Mouse (Mus musculus): ENCODE results near the gene Dact2. TPM values are rescaled to one million over a fixed set of nuclear protein-coding genes. Genes with fewer than 3 reads are reported as not detected.
A peak's percentile ranks its signal among the peaks of the same experiment; 100 is the strongest.

Gene Dact2
- polyA plus RNA-seq, 1 experiment, result not detected

DNA sequence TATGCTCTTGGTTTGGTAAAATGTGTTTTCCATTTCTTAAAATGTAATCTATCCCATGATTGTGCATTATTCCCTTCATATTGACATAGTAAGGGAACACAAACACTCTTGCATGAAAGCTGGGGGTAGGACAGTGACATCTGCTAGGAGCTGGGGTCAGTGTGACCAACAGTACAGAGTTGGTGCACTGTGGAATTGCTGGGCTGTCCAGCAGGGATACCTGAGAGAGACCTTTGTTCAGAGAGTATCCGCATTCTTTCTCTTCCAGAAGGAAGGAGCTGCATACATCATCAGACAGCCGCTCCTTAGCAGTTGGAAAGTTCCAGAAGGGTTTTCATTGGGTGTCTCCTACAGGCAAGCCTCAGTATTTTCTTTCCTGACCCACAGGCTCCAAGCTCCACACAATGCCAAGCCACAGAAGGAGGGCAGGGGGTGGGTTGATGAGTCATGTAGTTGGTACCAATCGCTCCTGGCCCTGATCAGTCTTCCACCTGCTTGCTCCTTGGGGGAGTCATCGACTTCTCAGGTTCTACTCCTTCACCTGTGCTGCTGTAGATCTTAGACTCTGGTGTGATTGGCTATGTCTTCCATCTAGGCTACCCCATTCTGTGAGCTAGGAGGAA lies 19.8 kb downstream of the Dact2 start:
- Histone ChIP-seq H3K36me3 (ENCODE audit: control insufficient read depth) (no peaks in the 10 kb centered on the region), H3K4me3 (replicated peaks) (no peak overlapping the region), H3K27me3 (ENCODE audit: control insufficient read depth) (no peaks in the 10 kb centered on the region), H3K9me3 (ENCODE audit: control insufficient read depth, low read length) (no peaks in the 10 kb centered on the region), H3K4me1 (ENCODE audit: control insufficient read depth) (no peaks in the 10 kb centered on the region)
- TF ChIP-seq TAL1 (IDR thresholded peaks at IDR 0.05; ENCODE audit: low read length) (0 out of 3 replicates have a peak, but pooled peaks have one; percentile 8), GATA1 (IDR thresholded peaks at IDR 0.05; ENCODE audit: low read length) (no peak)

DNA sequence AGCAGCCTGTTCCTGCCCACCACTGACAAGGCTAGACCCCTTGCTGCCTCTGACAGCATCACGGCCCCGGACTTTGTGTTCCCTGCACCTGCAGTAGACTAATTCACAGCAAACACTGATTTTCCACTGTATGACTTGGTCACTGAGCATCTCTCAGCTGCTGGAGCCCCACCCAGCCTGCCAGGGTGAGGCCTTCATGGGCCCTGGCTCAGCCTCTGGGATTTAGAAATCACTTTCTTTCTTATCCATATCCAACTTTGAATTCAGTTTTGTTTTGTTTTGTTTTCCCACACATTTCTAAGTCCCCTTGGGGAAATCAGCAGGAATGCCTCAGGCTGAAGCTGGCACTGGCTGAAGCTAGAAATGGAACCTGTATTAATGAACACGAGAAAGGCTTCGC lies 20.4 kb downstream of the Dact2 start:
- TF ChIP-seq TAL1 (IDR thresholded peaks at IDR 0.05; ENCODE audit: low read length), result no peak
- TF ChIP-seq GATA1 (IDR thresholded peaks at IDR 0.05; ENCODE audit: low read length), result no peak
- Histone ChIP-seq H3K4me1 (ENCODE audit: control insufficient read depth) (no peaks in the 10 kb centered on the region), H3K9me3 (ENCODE audit: control insufficient read depth, low read length) (no peaks in the 10 kb centered on the region), H3K27me3 (ENCODE audit: control insufficient read depth) (no peaks in the 10 kb centered on the region), H3K36me3 (ENCODE audit: control insufficient read depth) (no peaks in the 10 kb centered on the region), H3K4me3 (replicated peaks) (no peak overlapping the region)

GRCm38 (mm10) chr17:14182860-14183259 lies 21.2 kb downstream of the Dact2 start:
- Histone ChIP-seq H3K4me3 (replicated peaks) (no peak overlapping the region), H3K36me3 (ENCODE audit: control insufficient read depth) (no peaks in the 10 kb centered on the region), H3K4me1 (ENCODE audit: control insufficient read depth) (no peaks in the 10 kb centered on the region), H3K27me3 (ENCODE audit: control insufficient read depth) (no peaks in the 10 kb centered on the region), H3K9me3 (ENCODE audit: control insufficient read depth, low read length) (no peaks in the 10 kb centered on the region)
- TF ChIP-seq GATA1 (IDR thresholded peaks at IDR 0.05; ENCODE audit: low read length), result no peak
- TF ChIP-seq TAL1 (IDR thresholded peaks at IDR 0.05; ENCODE audit: low read length), result no peak

GRCm38 (mm10) chr17:14178911-14179310 lies 25.2 kb downstream of the Dact2 start:
- no peak overlapping the region for H3K4me3 ChIP-seq (replicated peaks)
- H3K9me3 ChIP-seq (ENCODE audit: control insufficient read depth, low read length), result no peaks in the 10 kb centered on the region
- H3K4me1 ChIP-seq (ENCODE audit: control insufficient read depth), result no peaks in the 10 kb centered on the region; the same call in 1 of the 2 replicates
- H3K36me3 ChIP-seq (ENCODE audit: control insufficient read depth), result no peaks in the 10 kb centered on the region
- H3K27me3 ChIP-seq (ENCODE audit: control insufficient read depth), result no peaks in the 10 kb centered on the region
- TF ChIP-seq GATA1 (IDR thresholded peaks at IDR 0.05; ENCODE audit: low read length) (no peak), TAL1 (IDR thresholded peaks at IDR 0.05; ENCODE audit: low read length) (no peak)

DNA sequence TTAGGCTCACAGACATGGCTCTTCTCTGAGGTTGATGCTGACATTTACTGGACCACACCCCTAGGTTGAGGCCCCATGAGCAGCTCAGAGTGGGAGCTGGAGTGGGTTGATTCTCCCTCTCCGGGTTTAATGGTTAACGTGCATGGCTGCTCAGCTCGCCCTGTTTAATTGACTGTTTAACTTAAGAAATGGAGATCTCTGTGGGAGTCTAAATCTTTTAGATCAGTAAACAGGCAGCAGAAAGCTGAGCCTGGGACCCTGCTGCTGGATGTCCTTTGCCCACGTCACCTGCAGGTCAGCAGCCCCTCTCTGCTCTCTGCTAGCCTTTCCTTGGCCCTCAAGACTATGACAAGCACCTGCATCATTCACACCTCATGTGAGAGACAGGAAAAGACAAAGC lies 25.6 kb downstream of the Dact2 start:
- TF ChIP-seq GATA1 (IDR thresholded peaks at IDR 0.05; ENCODE audit: low read length) (no peak), TAL1 (IDR thresholded peaks at IDR 0.05; ENCODE audit: low read length) (no peak)
- Histone ChIP-seq H3K4me3 (replicated peaks) (no peak overlapping the region), H3K27me3 (ENCODE audit: control insufficient read depth) (no peaks in the 10 kb centered on the region), H3K9me3 (ENCODE audit: control insufficient read depth, low read length) (no peaks in the 10 kb centered on the region), H3K36me3 (ENCODE audit: control insufficient read depth) (no peaks in the 10 kb centered on the region), H3K4me1 (ENCODE audit: control insufficient read depth) (peaks cover 4% of the 10 kb centered on the region)

DNA sequence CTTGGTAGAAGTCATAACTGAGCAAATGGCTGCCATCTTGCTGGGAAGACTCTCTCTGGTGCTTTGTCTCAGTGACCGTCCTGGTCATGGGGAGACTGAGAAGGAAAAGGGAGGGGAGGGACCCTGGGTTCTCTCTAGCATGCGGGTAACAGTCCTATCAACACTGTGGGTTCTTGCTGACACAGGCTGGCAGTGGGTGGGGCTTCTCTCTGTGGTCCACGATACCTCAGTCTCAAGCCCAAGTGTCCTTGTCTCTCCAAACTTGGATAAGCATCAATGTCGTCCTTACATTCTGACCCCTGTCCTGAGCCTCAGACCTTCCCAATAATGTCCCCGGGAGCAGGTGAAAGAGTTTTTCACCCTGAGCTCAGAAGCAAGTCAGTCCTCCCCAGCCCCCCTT lies 26.1 kb downstream of the Dact2 start:
- Histone ChIP-seq H3K9me3 (ENCODE audit: control insufficient read depth, low read length) (no peaks in the 10 kb centered on the region), H3K27me3 (ENCODE audit: control insufficient read depth) (no peaks in the 10 kb centered on the region), H3K4me1 (ENCODE audit: control insufficient read depth) (peaks cover 6% of the 10 kb centered on the region), H3K36me3 (ENCODE audit: control insufficient read depth) (no peaks in the 10 kb centered on the region), H3K4me3 (replicated peaks) (no peak overlapping the region)
- TF ChIP-seq GATA1 (IDR thresholded peaks at IDR 0.05; ENCODE audit: low read length) (no peak), TAL1 (IDR thresholded peaks at IDR 0.05; ENCODE audit: low read length) (no peak)

GRCm38 (mm10) chr17:14177018-14177417 lies 27.1 kb downstream of the Dact2 start:
- Histone ChIP-seq H3K4me3 (replicated peaks) (no peak overlapping the region), H3K4me1 (ENCODE audit: control insufficient read depth) (peaks cover 6% of the 10 kb centered on the region), H3K36me3 (ENCODE audit: control insufficient read depth) (no peaks in the 10 kb centered on the region), H3K9me3 (ENCODE audit: control insufficient read depth, low read length) (no peaks in the 10 kb centered on the region), H3K27me3 (ENCODE audit: control insufficient read depth) (no peaks in the 10 kb centered on the region)
- no peak for TF ChIP-seq GATA1 (IDR thresholded peaks at IDR 0.05; ENCODE audit: low read length)
- TF ChIP-seq TAL1 (IDR thresholded peaks at IDR 0.05; ENCODE audit: low read length), result no peak

DNA sequence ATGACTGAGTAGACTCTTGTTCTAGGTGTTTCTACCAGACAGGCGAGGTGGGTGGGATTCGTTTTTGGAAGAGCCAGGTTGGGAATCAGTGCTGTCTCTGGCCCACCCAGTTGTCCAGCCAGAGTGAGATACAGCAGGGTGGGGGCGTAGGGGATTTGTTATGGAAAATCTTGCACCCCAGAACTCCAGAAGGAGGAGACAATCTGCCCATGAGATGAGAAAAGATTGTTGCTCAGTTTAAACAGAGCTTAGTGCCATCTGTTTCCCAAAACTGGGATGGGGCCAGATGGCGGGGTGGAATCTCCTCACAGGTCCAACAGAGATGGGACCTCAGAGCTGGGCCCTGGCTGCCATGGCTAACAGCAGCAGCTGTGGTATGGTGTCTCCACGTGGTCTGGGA lies 28.4 kb downstream of the Dact2 start:
- Histone ChIP-seq H3K4me1 (ENCODE audit: control insufficient read depth) (peaks cover 6% of the 10 kb centered on the region), H3K9me3 (ENCODE audit: control insufficient read depth, low read length) (no peaks in the 10 kb centered on the region), H3K36me3 (ENCODE audit: control insufficient read depth) (no peaks in the 10 kb centered on the region), H3K4me3 (replicated peaks) (no peak overlapping the region), H3K27me3 (ENCODE audit: control insufficient read depth) (no peaks in the 10 kb centered on the region)
- TF ChIP-seq TAL1 (IDR thresholded peaks at IDR 0.05; ENCODE audit: low read length) (no peak), GATA1 (IDR thresholded peaks at IDR 0.05; ENCODE audit: low read length) (no peak)

DNA sequence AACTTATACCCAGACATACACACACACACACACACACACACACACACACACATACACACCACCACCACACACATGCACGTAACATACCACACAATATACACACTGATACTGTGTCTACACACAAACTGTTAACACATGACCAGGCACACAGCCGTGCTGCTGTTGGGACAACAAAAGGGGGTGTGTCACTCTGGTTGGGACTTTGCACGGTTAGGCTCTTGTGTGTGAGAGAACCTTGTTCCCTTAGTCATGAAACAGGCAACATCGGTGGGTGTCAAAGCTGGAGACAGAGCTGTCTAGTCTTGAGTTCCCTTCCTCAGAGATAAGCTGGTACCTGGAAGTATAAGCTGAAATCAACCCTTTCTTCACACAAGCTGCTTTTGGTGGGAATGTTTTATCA lies 29.1 kb downstream of the Dact2 start:
- no peak for TF ChIP-seq GATA1 (IDR thresholded peaks at IDR 0.05; ENCODE audit: low read length)
- no peak for TF ChIP-seq TAL1 (IDR thresholded peaks at IDR 0.05; ENCODE audit: low read length)
- Histone ChIP-seq H3K27me3 (ENCODE audit: control insufficient read depth) (no peaks in the 10 kb centered on the region), H3K9me3 (ENCODE audit: control insufficient read depth, low read length) (no peaks in the 10 kb centered on the region), H3K36me3 (ENCODE audit: control insufficient read depth) (no peaks in the 10 kb centered on the region), H3K4me1 (ENCODE audit: control insufficient read depth) (peaks cover 6% of the 10 kb centered on the region), H3K4me3 (replicated peaks) (no peak overlapping the region)

DNA sequence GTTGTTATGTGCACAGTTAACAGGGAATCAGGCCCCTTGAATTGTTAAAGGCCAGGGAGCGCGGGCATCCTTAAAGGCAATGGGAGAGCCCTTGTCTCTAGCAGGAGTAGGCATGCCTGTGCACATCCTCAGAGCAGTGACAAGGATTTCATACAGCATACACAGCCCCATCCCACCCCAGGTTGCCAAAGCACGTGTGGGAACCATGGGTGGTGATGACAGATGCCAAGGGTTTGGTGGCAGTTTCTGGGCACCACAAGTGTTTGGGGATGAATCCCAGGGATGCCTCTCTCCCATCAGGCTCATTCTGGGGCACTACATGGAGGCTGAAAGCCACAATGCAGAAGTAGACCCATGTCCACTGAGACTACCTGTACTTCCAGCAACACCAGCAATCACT lies 29.7 kb downstream of the Dact2 start:
- TF ChIP-seq TAL1 (IDR thresholded peaks at IDR 0.05; ENCODE audit: low read length) (no peak), GATA1 (IDR thresholded peaks at IDR 0.05; ENCODE audit: low read length) (no peak)
- H3K36me3 ChIP-seq (ENCODE audit: control insufficient read depth), result no peaks in the 10 kb centered on the region
- no peaks in the 10 kb centered on the region for H3K27me3 ChIP-seq (ENCODE audit: control insufficient read depth)
- H3K4me1 ChIP-seq (ENCODE audit: control insufficient read depth), result peaks cover 6% of the 10 kb centered on the region
- H3K9me3 ChIP-seq (ENCODE audit: control insufficient read depth, low read length), result no peaks in the 10 kb centered on the region
- H3K4me3 ChIP-seq (replicated peaks), result no peak overlapping the region
